Mouse (Mus musculus): ENCODE measurements around the gene Defb36.

Gene Defb36

DNA sequence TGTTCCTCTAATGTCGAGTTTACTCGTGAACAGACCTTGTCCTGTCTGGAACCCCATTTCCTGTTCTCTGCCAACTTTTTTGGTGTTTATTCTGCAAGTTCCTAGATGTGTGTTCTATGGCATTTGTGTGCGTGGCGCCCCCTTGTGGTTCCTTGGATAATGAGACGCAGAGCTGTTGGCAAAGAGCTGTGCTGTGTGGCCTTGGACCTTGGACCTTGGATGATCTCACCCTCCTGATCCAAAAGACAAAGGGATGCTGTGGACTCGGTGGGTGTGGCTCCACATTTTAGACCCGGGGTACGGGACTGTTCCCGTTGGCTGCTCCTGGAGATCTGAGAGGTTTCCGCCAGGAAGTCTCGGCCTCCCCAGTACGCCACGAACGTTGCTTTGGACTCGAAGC is at the start of gene Defb36:
Gene Defb36, plus strand, starts transcription at position 271 of the 400 bp plus-strand sequence.
- DNase-seq (ENCODE audit: low spot score) = no peak

DNA sequence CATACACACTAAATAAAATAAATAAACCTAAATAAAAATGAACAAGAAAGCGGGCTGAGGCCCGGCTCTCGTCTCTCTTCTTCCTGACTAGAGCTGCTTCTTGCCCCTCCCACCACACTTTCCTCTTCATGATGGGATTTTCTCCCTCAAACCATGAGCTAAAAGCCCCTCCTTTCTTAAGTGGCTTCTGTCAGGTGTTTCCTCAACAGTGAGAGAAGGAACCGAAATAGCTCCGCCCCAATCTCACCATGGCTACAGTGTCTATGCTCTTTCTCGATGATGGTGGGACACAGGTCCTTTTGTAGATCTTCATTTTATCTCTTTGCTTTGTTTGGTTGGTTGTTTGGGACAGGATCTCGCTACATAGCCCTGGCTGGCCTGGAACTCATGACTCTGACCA is 47.5 kb upstream of the Defb36 start:
- no peak for DNase-seq (ENCODE audit: low spot score)

DNA sequence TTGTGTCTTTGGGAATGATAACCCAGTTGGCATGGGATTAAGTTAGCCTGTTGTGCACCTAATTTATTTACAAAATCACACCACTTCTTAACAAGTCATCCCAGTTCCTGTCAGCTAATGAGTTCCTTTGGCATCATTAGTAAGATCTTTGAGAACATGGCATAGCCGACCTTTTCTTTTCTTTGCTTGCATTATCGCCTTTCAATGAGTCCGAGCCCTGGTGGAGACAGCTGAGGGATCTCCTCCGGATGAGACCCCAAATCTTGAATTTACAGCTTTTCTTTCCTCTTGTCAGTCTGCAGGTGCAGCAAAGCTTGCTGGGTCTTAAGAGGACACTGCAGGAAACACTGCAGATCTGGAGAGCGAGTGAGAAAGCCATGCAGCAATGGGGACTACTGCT is 35.1 kb upstream of the Defb36 start, which contains the start of gene Gm17416:
Gene Gm17416, plus strand, starts transcription at position 301 of the 400 bp plus-strand sequence.
- no peak for DNase-seq (ENCODE audit: low spot score)

DNA sequence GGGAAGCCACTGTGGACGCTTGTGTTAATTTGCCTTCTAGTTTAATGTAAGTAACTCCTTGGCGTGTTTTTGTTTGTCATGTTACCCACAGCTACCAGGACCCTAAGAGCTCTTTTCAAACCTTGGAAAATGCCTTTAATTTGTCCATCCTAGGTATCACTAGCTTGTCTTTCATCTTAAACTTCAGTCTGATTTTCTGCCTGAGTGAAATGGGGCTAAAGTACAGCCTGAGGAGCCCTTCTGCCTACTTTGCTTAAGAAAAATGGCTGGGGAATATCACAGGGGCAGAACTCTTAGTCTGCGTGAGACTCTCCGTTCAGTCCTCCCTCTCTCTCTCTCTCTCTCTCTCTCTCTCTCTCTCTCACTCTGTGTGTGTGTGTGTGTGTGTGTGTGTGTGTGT is 34.2 kb upstream of the Defb36 start:
- DNase-seq (ENCODE audit: low spot score) = no peak

DNA sequence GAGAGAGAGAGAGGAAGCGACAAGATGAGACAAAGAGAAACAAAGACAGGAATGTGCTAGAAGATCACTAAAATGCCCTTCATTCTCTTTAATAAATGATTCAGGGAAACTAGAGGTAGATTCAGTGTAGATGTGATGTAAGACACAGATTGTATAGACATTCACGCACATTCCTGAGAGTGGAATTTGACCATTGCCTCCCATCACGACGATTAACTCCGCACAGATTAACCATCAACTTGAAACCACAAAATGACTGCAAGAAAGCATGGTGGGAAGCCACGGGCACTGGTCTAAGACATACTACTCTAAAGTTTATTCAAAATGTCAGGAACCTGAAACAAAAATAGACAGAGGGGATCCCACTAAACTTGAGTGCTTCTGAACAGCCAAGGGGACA is 33.8 kb upstream of the Defb36 start:
- no peak for DNase-seq (ENCODE audit: low spot score)

DNA sequence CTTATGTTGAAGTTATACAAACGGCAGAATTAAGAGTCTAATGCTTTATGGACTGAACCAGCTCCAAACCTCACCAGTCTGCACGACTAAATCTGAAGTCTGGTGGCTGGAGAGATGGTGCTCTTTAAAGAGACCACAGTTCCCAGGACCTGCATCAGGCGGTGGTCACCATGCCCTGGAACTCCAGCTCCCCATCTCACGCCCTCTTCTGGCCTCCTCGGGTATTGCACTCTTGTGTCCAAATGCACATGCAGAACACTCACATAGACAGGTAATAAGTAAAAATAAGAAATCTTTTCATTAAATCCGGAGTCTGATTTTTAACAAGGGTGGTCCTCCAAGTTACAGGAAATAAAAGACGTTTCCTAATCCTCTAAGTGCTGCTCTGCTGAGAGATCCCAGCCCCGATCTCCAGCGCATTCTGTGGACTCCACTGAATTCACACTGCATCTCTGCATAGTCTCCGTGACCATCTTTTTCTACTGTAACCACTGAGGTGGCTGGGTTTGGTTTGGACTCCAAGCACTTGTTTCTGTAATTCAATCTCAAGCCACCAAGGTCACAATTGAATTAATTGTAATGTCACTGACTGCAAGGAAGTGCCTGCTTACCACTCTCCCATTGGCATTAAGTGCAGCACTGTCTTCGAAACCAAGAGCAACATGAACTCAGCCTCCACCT is 31.9 kb upstream of the Defb36 start, which contains the start of gene Defb21:
Gene Defb21, plus strand, starts transcription at position 631 of the 681 bp plus-strand sequence.
- DNase-seq (ENCODE audit: low spot score) = peak; percentile 24

DNA sequence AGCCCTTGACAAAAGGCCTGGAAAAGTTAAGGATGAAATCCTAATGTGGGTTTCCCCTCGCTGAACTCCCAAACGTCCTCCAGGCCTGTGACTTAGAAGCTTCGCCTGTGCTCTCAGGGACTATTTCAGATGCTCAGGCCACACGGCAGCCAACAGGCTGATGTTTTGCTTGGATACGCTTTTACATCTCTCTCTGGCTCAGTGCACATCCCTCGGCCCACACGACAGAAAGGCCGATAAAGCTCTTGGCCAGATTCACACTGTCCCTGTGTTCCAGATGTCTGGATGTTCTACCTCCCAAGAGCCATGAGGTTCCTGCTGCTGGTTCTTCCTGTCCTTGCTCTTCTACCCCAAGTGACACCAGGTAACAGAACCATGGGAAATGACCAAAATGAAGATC is 30.6 kb upstream of the Defb36 start:
- DNase-seq (ENCODE audit: low spot score) = no peak

DNA sequence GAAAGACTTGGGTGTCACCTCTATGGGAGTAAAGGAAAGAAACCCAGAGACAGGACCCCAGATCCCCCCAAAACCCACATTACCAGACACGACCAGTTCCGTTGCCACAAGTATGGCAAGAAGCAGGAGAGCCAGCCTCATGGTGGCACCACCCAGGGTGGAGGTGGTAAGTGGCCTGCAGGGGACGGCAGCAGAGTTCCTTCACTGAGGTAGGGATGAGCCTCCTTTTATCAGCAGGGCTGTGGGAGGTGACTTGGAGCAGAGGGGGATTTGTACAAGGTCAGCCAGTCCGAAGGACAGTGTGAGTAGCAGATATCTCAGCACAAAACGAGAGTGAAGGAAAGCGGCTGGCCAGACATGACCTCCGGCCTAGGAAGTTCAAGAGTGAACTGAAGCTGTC is 24.0 kb upstream of the Defb36 start, which contains the start of gene Defb19:
Gene Defb19, minus strand, starts transcription at position 206 of the 400 bp plus-strand sequence.
- no peak for DNase-seq (ENCODE audit: low spot score)

DNA sequence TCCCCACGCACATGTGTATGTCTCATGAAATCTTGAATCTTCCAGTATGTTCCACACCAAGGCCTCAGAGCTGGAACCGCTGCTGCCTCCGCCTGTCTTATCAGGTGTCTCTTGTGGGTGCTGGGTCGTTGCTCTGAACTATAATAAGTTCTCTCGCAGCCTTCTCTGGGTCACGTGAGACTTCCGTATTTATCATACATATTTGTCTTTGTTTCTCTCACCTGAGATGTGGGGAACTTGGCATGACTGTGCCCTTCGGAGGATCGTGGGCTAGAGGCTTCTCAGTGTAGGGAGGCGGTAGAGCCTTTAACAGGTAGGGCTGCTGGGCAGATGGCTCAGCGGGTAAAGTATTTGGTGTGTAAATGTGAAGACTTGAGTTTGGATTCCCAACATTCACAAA is 23.5 kb upstream of the Defb36 start:
- DNase-seq (ENCODE audit: low spot score) = no peak

DNA sequence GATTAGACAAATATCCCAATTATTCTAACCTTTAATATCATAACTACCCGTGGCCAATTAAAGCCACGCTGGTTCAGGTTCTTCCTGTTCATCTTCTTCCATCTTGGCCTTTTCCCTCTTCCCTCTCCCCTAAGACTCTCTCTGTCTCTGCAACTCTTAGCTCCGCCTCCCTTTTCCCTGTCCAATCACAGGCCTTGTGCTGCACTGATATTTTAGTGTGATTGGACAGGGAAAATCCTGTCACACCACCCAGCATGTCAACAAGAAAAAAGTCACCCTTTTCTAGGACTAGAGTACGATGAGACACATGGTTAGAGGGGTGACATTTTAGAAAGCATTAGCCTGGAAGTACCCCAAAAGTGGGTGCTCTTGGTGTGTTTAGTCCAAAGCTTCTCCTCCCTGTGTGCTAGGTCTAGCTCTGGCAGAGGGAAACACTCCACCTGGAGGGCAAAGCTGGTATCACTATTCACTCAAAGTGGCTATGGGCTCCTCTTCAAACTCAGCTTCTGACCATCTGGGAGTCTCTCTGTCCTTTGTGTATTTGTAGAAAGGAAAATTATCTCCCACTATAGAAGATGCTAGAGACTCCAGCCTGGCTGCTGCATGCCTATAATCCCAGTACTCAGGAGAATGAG is 17.1 kb upstream of the Defb36 start:
- DNase-seq (ENCODE audit: low spot score) = peak; percentile 34

DNA sequence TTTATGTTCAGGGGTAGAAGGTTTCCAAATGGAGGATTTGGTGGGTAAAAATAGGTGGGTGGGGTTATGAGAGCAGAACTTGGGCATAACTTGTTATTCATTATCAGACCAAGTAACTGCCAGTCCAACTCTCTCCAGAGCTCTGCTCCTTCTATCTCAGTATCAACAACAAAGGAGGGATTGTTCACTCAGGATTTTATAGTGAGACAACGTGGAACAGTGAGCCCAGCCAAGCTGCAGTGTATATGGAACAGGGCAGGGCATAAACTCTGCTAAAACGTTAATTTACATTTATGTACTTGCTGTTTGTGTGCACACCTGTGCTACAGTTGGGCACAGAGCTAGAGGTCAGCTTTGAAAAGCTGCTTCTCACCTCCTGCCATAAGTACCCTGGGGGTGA is 15.7 kb upstream of the Defb36 start:
- no peak for DNase-seq (ENCODE audit: low spot score)

DNA sequence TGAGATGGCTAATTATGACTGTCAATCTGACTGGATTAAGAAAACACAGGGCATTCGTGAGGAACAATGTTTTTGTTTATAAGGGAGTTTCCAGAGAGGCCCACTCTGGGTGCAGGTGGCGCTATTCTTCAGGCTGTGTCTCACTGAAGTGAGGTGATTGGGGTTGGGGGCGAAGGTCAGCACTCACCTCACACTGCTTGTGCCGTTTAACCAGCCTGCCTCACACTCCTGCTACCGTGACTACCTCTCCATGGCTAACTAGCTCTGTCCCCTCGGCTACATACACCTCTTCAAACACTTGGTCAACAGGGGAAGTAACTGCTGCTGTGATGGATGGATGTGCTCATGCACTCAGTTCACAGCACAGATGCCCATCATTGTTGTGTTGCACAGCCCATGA is 15.1 kb upstream of the Defb36 start:
- no peak for DNase-seq (ENCODE audit: low spot score)

DNA sequence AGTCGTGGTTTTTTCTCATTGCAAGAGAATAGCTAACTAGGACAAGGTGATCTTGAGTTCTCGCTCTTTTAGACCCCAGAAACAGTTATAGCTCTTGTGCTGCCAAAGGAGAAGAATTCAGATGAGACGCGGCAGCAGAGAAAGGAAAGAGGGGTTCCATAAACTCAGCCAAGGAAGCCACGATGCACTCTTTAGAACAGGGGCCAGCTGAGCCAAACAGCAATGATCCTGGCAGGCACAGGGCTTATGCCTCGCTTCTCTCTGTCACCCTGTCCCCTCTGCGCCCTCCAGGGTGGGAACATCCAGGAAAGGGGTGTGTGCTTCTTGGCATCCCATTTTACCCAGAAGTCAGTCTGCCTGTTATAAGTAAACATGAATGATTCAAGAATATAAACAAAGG is 4.8 kb upstream of the Defb36 start, which contains the start of gene Defb45:
Gene Defb45, minus strand, starts transcription at position 101 of the 400 bp plus-strand sequence.
- DNase-seq (ENCODE audit: low spot score) = no peak

DNA sequence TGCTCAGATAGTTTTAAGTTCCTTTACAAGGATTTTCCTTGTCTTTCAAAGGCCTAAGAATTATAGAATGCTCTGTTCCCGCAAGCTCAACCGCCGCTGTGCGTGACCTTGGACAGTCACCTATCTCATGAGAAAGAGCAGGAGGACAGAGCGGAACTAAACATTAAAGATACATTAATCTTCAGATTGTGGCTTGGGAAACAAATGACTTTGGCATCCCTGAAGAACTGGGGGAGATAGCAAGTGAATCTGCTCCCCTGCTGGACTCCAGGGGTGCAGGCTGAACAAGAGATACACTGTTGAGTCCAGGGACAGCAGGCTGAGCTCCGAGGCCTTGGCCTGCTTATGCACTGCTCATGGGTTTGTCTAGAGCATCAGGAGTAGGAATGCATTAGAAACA is 4.1 kb upstream of the Defb36 start:
- DNase-seq (ENCODE audit: low spot score) = no peak

DNA sequence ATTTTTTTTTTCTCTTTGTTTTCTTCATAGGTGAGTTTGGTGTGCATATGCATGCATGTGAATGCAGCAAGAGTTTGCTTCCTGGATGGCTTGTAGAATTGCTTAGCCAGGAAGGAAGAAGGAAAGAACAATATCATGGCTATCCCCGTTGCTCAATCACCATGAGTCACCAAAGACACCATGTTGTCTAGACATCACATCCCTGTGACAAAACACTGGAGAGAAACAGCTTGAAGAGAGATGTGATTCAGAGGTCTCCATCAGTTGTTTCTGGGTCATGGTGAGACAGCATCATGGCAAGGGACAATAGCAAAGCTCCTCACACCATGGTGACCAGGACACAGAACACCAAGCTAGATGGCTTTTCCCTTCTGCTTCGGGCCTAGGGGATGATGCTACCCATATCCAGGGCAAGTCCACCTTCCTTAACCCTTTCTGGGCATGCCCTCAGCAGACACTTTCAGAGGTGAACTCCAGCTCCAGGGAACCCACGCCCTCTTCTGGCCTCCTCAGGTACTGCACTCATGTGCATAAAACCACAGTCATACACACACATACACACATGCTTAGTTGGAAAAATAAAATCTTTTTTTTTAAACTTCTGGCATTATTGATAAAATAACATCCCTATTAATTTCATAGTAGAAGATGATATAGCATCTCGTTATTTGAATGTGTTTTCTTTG is 2.7 kb upstream of the Defb36 start:
- no peak for DNase-seq (ENCODE audit: low spot score)

DNA sequence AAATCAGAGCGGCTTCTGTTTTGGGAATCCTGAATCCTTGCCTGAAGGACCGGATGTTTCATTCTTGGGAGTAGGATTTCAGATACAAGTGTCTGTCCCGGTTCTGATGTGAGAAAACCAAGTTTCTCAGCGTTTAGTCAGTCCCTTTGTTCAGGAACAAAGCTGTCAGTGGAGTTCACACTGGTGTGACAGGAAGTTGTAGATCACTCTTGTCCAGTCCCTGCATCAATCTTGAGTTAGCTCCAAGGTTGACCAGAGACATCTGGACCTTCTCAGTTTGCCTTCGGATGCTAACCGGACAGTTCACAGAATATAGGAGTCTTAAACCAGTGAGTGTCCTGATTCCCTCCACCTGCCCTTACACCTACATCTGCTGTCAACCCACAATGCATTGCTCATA is 3.6 kb downstream of the Defb36 start:
- no peak for DNase-seq (ENCODE audit: low spot score)

DNA sequence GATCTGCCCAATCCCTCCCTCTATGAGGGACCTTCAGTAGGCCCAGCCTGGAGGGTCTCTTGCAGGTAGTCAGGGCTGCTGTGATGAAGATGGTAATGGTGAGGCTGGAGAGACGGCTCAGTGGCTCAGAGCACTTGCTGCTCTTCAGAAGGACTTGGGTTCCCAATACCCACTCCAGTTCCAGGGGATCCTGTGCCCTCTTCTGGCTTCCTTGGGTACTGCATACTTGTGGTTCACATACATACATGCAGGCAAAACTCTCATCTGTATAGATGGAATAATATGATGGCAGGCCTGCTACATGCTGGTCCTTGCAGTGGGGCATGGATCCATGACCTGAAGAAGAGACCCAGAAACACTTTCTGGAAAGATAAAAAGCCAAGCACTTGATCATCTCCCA is 4.6 kb downstream of the Defb36 start:
- no peak for DNase-seq (ENCODE audit: low spot score)

DNA sequence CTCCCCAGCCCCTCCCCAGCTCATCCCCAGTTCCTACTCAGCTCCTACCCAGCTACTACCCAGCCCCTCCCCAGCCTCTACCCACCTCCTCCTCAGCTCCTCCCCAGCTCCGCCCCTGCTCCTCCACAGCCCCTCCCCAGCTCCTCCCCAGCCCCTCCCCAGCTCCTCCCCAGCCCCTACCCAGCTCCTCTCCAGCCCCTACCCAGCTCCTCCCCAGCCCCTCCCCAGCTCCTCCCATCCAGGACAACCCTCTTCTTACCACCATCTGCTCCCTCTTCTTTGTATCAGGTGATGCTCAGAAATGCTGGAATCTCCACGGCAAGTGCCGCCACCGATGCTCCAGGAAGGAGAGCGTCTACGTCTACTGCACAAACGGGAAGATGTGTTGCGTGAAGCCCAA is 8.1 kb downstream of the Defb36 start:
- DNase-seq (ENCODE audit: low spot score) = peak; percentile 37

DNA sequence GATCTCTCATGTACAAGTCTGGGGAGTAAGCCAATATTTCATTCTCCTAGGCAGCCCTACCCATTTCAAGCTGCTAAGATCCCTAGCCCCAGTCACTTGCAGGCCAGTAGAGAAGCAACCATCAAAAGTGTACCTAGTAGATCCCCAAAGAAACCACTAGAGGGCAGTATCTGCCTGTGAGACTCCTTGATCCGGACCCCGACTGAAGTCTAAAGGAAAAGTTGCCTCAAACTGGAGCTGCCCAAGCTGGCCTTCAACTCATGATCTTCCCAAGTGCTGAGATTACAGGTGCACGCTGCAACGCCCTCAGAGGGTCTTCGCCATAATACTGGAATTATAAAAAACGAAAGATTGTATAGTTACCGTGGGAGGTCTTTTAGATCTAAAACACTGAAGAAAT is 11.4 kb downstream of the Defb36 start:
- DNase-seq (ENCODE audit: low spot score) = peak; percentile 92

DNA sequence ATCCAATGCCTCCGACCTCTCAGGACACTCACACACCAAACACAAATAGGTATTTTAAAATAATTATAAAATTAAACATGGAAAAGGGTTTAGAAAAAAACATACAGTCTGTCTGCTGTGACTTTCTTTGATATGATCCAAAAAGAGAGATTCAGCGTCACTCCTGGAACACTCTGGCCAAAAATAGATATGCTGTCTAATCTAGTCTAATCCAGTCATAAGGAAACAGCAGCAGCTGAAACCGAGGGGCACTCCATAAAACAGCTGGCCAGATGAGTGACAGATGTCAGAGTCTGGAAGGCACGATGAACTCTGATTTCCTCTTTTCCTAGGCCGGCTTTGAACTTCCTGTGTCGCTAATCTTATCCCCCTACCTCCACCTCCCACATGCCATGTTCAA is 12.3 kb downstream of the Defb36 start:
- DNase-seq (ENCODE audit: low spot score) = no peak

DNA sequence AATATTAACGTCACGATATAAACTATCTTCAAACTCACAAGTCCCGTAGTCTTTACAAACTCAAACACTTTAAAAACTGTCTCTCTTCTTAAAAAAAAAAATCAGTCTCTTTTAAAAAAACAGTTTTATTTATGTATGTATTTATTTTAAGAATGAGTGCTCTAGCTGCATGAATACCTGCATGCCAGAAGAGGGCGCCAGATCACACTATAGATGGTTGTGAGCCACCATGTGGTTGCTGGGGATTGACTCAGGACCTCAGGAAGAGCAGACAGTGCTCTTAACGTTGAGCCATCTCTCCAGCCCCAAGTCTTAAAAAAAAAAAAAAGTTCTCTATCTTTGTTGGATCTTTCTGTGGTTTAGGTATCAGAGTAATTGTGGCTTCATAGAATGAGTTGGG is 13.2 kb downstream of the Defb36 start:
- DNase-seq (ENCODE audit: low spot score) = no peak

DNA sequence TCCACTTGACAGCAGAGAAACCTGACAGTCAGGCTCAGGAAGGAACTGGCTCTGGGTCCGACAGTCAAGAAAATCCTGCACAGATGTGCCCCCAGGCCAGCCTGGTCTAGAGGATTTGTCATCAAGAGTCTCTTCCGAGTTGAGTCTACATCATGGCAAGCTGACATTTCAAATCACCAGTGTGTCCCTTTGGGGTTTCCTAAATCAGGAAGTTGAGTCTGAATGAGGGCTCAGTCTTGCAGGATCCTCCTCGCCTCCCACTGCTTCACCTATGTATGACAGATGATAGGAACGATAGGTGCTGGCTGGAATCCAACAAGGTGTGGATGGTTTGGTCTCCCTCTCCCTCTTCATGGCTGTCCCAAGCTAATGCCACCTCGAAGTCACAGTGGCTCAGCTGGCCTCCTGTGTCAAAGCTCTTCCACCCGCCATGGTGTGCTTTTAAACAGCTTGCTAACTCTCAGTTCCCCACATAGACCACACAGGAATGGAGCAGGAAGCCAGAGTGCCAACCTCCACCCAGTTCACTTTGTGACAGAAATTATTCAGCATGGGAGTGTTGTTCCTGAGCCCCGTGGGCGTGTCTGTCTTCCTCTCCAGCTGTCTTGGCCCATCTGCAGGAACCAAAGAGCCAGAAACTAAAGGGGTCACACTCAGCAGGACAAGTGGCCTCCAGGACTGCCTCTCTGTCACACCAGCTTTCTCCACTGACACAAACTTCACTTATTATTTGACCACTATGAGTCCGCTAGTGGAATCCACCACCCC is 16.4 kb downstream of the Defb36 start:
- no peak for DNase-seq (ENCODE audit: low spot score)
